Mouse (Mus musculus): ENCODE measurements at regions not wholly inside any gene's neighbourhood (a gene's known extent, or its start where the extent isn't known, plus 50 kb on each side); places are given as distances from the start of the nearest gene placed in this dataset.

GRCm38 (mm10) chr7:33795016-33795415, 51.4 kb downstream of the Scgb1b24 start:
- H3K27me3 ChIP-seq (replicated peaks): no peaks in the 10 kb centered on the region
- no peak overlapping the region for H3K4me3 ChIP-seq
- no peak overlapping the region for H3K27ac ChIP-seq
- no peak overlapping the region for H3K9ac ChIP-seq
- no peak overlapping the region for H3K4me2 ChIP-seq
- no peak for ATAC-seq (replicated peaks)
- no peaks in the 10 kb centered on the region for H3K36me3 ChIP-seq (replicated peaks)
- H3K4me1 ChIP-seq: no peaks in the 10 kb centered on the region
- peaks cover 52% of the 10 kb centered on the region for H3K9me3 ChIP-seq
